Mouse (Mus musculus) spleen, adult 2 months (tissue): ENCODE measurements around the gene Ndufs8. TPM values are rescaled to one million over a fixed set of nuclear protein-coding genes. Genes with fewer than 3 reads are reported as not detected.

Source experiments
- DNase-seq, 2 experiments: peaks; one replicate each; pipeline versions ENCODE4 v3.0.0 to v3.0.0-alpha.2; 2012 to 2021; ENCODE audit warnings: low spot score in 2 of 2, low read depth in 1 of 2
- H3K27ac ChIP-seq: fragments of 200-500 bp; 2 replicates; pipeline ENCODE4 v1.5.1; 2012; ENCODE audit warnings: low read length, inconsistent platforms; ENCODE audit not compliant: insufficient read depth
- H3K27me3 ChIP-seq: fragments of 200-500 bp; 2 replicates; pipeline ENCODE4 v1.6.1; 2012; ENCODE audit warnings: mild to moderate bottlenecking, moderate library complexity, low read length, inconsistent platforms; ENCODE audit not compliant: control insufficient read depth, insufficient read depth
- H3K36me3 ChIP-seq: fragments of 200-500 bp; 2 replicates; pipeline ENCODE4 v1.6.1; 2012; ENCODE audit warnings: mild to moderate bottlenecking, low read length, inconsistent platforms; ENCODE audit not compliant: control insufficient read depth, insufficient read depth
- H3K4me1 ChIP-seq: fragments of 200-500 bp; 2 replicates; pipeline ENCODE4 v1.6.1; 2011; ENCODE audit warnings: inconsistent platforms; ENCODE audit not compliant: control insufficient read depth, insufficient read depth, insufficient read length
- H3K4me3 ChIP-seq: fragments of 200-500 bp; 2 replicates; pipeline ENCODE4 v1.5.1; 2011; ENCODE audit warnings: mild to moderate bottlenecking, inconsistent platforms; ENCODE audit not compliant: insufficient read depth, insufficient read length; ENCODE audit errors: extremely low read depth
- CTCF ChIP-seq: fragments of 200-500 bp; IDR thresholded peaks from 2 replicates; pipeline ENCODE4 v1.5.1; 2011; ENCODE audit warnings: mild to moderate bottlenecking, inconsistent platforms; ENCODE audit not compliant: insufficient read depth, insufficient read length, insufficient replicate concordance; ENCODE audit errors: extremely low read depth
- POLR2A ChIP-seq: fragments of 200-500 bp; IDR thresholded peaks from 2 replicates; pipeline ENCODE4 v1.6.1; 2011; ENCODE audit warnings: low read depth, low read length, inconsistent platforms
- WGBS: fragments of 180-500 bp; shearing (Covaris S2); methylation state at CpG from one replicate; pipeline ENCODE4 v1.1.7; 2018; 5-methylcytosine and 5-hydroxymethylcytosine counted together
- polyA plus RNA-seq: library from polyadenylated mRNA; depleted of rRNA; stranded (reverse); fragments of >200 nt; gene quantifications from 2 replicates; pipeline ENCODE4 v1.2.3, GENCODE M21; 2012

The Ndufs8 gene
- polyA plus RNA-seq, 1 experiment: 120 TPM

DNA sequence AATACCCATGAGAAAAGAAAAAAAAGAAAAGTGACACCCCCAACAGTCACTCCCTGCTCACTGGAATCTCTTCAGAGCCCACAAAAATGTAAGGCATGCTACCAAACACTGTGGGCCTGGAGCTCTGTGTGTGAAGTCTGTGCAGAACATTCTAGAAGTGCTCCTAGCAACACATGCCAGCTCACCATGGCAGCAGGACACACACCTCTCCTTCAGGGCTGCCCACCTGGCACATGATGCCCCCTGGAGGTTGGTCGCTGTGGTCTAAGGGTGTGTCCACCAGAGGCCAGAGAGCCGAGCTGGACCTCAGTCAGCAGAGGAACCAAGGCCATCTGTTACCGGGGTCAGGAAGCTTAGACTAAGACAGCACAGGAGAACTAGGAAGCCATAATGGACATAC lies 13.7 kb upstream of the Ndufs8 start:
- 53% methylated on average over 3 of the region's 3 CpGs for WGBS
- DNase-seq: no peak
- Histone ChIP-seq H3K4me3 (no peak overlapping the region), H3K36me3 (no peaks in the 10 kb centered on the region), H3K4me1 (peaks cover 46% of the 10 kb centered on the region), H3K27me3 (no peaks in the 10 kb centered on the region), H3K27ac (no peak overlapping the region)
- TF ChIP-seq CTCF (no peak), POLR2A (no peak)

DNA sequence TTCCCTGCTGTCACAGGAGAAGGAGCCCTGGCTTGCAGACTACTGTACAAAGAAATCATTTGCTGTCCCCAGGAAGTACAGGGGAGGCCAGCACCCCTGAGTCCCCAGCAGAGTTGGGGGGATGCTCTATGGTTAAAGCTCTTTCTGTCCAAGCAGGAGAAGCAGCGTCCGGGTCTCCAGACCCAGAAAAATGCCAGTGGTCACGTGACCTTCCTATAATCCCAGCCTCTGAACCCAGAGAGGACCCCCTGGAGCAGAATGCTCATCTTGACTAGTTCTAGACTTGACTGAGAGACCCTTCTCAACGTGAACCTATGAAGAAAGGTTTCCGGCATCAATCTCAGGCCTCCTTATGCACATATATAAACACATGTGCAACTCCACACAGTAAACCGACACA lies 13.3 kb upstream of the Ndufs8 start:
- Histone ChIP-seq H3K27me3 (no peaks in the 10 kb centered on the region), H3K4me1 (peaks cover 44% of the 10 kb centered on the region), H3K4me3 (no peak overlapping the region), H3K36me3 (no peaks in the 10 kb centered on the region), H3K27ac (no peak overlapping the region)
- no peak for DNase-seq
- TF ChIP-seq CTCF: no peak
- no peak for TF ChIP-seq POLR2A
- WGBS: 90% methylated on average over 6 of the region's 6 CpGs

DNA sequence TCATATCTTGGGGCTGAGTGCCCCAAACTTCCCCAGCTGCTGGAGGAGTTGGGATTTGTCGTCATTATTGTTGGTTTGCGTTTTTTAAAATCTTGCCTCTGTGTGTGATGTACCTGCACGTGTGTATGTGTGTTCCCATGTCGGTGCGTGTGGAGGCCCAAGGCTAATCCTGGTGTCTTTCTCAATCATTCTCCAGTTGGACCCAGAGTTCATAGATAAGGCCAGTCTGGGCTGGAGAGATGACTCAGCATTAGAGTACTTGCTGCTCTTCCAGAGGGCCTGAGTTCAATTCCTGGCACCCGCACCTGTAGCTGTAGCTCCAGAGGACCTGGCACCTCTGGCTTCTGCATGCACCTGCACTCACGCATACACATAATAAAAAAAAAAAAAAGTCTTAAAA lies 12.3 kb upstream of the Ndufs8 start:
- no peak for DNase-seq
- Histone ChIP-seq H3K4me1 (peaks cover 37% of the 10 kb centered on the region), H3K27me3 (no peaks in the 10 kb centered on the region), H3K36me3 (no peaks in the 10 kb centered on the region), H3K4me3 (no peak overlapping the region), H3K27ac (no peak overlapping the region)
- TF ChIP-seq POLR2A: no peak
- TF ChIP-seq CTCF: no peak
- whole genome bisulfite sequencing: 90% methylated on average over 7 of the region's 7 CpGs

DNA sequence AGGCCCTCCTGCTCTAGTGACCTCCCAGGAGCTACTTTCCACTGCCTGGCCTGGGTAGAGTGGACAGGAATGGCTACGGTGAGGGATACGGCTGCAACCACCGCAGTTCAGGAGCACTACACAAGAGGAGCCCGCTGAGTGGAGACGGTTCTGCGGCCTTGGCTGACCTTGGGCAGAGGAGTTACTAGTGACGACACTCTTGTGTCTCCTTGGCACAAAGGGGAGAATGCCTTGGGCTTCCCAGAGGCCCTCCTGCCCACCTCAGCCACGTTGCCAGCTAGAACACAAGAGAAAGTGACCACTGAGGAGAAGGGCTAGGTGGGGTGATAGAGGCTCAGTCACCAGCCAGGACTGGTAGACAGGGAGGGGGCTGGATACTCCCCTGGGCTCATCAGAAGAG lies 11.6 kb upstream of the Ndufs8 start:
- no peak for TF ChIP-seq CTCF
- no peak for TF ChIP-seq POLR2A
- H3K27ac ChIP-seq: peak overlapping the region; percentile 91
- DNase-seq: no peak
- no peak overlapping the region for H3K4me3 ChIP-seq
- no peaks in the 10 kb centered on the region for H3K27me3 ChIP-seq
- WGBS: 69% methylated on average over 8 of the region's 8 CpGs
- H3K4me1 ChIP-seq: peaks cover 30% of the 10 kb centered on the region
- no peaks in the 10 kb centered on the region for H3K36me3 ChIP-seq

DNA sequence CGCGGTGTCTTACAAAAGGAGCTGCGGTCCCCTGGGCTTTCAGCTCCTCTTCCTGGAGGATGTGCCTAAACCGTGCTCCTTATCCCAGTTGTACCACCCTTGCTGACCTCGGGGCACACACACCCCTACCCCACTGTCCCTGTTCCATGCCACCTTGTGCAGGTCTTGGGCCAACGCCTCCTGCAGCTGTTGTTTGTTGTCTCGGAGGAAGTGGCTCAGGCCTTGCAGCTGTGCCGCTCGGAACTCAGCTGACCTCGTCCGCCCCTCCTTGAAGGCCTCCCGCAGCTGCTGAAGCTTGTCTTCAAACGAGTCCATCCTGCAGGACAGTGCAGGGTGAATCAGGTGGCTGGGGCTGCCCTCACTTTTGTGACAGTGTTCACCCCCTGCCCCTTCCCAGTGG lies 11.0 kb upstream of the Ndufs8 start:
- peak overlapping the region; percentile 91 for H3K27ac ChIP-seq
- H3K4me1 ChIP-seq: peaks cover 27% of the 10 kb centered on the region
- 24% methylated on average over 13 of the region's 13 CpGs for WGBS
- no peaks in the 10 kb centered on the region for H3K27me3 ChIP-seq
- peak in 1 of 2 experiments; percentile 77 for DNase-seq
- H3K36me3 ChIP-seq: no peaks in the 10 kb centered on the region
- no peak overlapping the region; the same call in 1 of the 2 replicates for H3K4me3 ChIP-seq
- TF ChIP-seq POLR2A (no peak), CTCF (no peak)

DNA sequence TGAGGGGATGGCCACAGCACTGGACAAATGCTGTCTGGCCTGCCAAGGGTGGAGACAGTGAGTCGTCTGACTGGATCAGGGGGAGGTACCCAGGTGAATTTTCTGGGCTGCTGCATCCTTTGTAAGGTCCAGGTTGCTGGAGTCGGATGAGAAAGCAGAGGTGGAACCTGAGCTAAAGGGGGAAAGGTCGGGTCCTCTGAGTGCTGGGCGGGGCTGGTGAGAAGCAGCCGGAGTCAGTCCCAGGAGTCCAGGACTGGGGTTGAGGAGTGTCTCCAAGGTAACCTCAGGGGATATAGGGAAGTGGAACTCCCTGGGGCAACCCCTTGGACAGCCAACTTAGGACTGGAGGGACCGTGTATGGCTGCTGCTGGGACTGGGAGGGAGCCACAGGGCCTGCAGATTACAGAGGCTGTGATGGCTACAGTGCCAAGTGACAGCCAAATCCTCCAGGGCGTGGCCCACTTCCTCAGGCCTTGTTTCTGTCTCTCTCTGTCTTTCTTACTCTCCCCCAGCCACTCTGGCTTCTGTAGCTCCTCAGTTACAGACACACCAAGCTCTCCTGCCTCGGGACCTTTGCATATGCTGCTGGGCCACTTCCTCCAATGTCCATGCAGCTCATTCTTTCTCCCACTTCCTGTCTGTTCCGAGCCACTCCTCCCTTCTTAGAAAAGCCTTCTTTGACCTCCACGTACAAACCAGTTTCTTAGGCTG lies 10.2 kb upstream of the Ndufs8 start:
- peak overlapping the region; percentile 91 for H3K27ac ChIP-seq
- 28% methylated on average over 10 of the region's 10 CpGs for WGBS
- peaks cover 27% of the 10 kb centered on the region for H3K4me1 ChIP-seq
- no peak for DNase-seq
- TF ChIP-seq CTCF: no peak
- TF ChIP-seq POLR2A: no peak; the same call in 1 of the 2 replicates
- H3K27me3 ChIP-seq: no peaks in the 10 kb centered on the region
- H3K36me3 ChIP-seq: no peaks in the 10 kb centered on the region
- H3K4me3 ChIP-seq: no peak overlapping the region; the same call in 1 of the 2 replicates

DNA sequence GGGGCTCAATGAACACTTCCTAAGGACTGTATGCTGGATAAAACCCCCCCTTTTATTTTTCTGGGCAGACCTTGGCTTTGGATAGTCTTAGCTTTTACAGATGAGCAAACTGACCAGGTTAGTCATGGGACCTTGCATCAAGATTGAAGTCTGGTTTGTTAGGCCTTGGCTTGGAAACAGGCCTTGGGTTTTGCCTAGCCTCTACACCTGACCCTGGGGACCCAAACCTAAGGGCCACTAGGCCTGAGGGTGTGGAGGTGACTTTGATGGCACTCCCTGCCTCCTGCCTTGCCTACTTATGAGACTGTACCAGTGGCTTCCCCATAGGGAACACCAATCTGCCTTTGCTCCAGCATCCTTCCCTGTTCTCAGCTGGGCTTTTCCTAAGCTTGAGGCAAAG lies 7.4 kb upstream of the Ndufs8 start:
- H3K36me3 ChIP-seq: no peaks in the 10 kb centered on the region
- H3K27ac ChIP-seq: no peak overlapping the region
- TF ChIP-seq CTCF: no peak
- TF ChIP-seq POLR2A: no peak
- H3K27me3 ChIP-seq: no peaks in the 10 kb centered on the region
- no peak for DNase-seq
- H3K4me3 ChIP-seq: no peak overlapping the region
- peaks cover 23% of the 10 kb centered on the region for H3K4me1 ChIP-seq
